Mouse (Mus musculus): ENCODE measurements at regions not wholly inside any gene's neighbourhood (a gene's known extent, or its start where the extent isn't known, plus 50 kb on each side); places are given as distances from the start of the nearest gene placed in this dataset.

DNA sequence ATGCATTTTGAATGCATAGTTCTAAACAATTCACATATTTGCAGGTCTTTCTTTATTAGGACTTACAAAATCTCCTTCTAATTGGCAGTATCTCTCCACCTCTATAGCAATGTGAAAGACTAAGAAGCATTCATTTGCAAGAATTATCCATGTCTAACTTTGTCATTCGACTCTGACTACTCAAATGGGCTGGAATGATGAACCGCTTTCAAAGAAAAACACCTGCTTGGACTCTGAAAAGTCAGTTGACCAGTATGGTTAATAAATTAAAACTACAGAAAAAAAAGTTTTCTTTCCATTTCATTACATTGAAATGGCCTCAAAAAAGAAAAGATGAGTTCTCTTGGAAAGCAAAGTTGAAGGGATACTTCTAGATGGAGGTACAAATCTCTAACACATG lies 331.1 kb upstream of the Grin3a start:
- no peak for DNase-seq (ENCODE audit: low spot score)
- no peaks in the 10 kb centered on the region for H3K9me3 ChIP-seq (replicated peaks; ENCODE audit: control insufficient read depth, low read length)
- WGBS: 86% methylated on average over 2 of the region's 2 CpGs
- no peak for ATAC-seq
- no peaks in the 10 kb centered on the region for H3K36me3 ChIP-seq (ENCODE audit: control insufficient read depth, insufficient read depth, low read length)
- no peak overlapping the region for H3K4me3 ChIP-seq (ENCODE audit: low read depth, low read length)
- no peak overlapping the region for H3K9ac ChIP-seq (ENCODE audit: low read length)
- no peaks in the 10 kb centered on the region for H3K27me3 ChIP-seq (replicated peaks; ENCODE audit: control insufficient read depth, insufficient read depth, low read length)
- H3K4me1 ChIP-seq (ENCODE audit: control insufficient read depth, insufficient read depth, low read length): no peaks in the 10 kb centered on the region
- no peak overlapping the region for H3K27ac ChIP-seq (ENCODE audit: low read depth, low read length)
- H3K4me2 ChIP-seq (ENCODE audit: low read length): no peak overlapping the region

DNA sequence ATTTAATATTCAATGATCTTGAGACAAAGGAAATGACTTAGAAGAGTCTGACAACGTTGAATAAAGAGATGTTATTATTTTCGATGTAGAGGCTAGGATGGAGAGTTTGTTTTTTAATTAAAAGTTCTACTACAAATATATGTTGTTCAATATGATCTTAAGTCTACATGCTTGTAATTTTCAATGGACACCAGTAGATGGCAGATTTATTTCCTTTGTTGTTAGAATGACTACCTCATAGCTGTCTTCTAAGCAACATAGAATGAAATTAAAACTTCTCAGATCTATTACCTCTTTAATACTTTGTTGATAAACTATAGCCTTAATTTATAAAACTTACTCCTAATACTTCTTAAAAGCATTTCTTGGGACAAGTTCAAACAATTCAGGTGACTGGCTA lies 315.3 kb upstream of the Grin3a start:
- no peak overlapping the region for H3K4me3 ChIP-seq (ENCODE audit: low read depth, low read length)
- H3K36me3 ChIP-seq (ENCODE audit: control insufficient read depth, insufficient read depth, low read length): no peaks in the 10 kb centered on the region
- no peaks in the 10 kb centered on the region for H3K27me3 ChIP-seq (replicated peaks; ENCODE audit: control insufficient read depth, insufficient read depth, low read length)
- no peak overlapping the region for H3K27ac ChIP-seq (ENCODE audit: low read depth, low read length)
- DNase-seq (ENCODE audit: low spot score) (peak; percentile 45), ATAC-seq (no peak)
- no peak overlapping the region for H3K4me2 ChIP-seq (ENCODE audit: low read length)
- no peak overlapping the region for H3K9ac ChIP-seq (ENCODE audit: low read length)
- H3K9me3 ChIP-seq (replicated peaks; ENCODE audit: control insufficient read depth, low read length): no peaks in the 10 kb centered on the region
- 69% methylated on average over 2 of the region's 2 CpGs for WGBS
- no peaks in the 10 kb centered on the region for H3K4me1 ChIP-seq (ENCODE audit: control insufficient read depth, insufficient read depth, low read length)

DNA sequence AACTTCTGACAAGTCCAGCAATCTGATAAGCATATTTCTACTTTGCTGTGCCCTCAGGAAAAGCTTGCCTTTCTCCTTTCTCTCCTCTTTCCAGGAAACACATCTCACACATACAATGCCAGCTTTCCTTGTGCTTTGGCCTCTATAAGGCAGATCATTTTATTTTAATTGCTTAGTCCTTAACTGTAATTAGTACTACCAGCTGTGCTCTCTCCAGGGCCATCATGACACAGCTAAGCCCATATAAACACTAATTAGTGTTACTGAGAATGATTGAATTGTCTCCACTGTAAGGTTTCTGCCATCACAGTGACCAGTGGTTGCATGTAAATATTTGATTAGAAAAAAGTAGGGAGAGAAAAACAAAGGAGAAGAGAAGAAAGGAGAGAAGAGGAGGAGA lies 300.4 kb upstream of the Grin3a start:
- H3K4me3 ChIP-seq (ENCODE audit: low read depth, low read length): no peak overlapping the region
- no peak overlapping the region for H3K4me2 ChIP-seq (ENCODE audit: low read length)
- peak; percentile 16 for DNase-seq (ENCODE audit: low spot score)
- no peak overlapping the region for H3K27ac ChIP-seq (ENCODE audit: low read depth, low read length)
- H3K4me1 ChIP-seq (ENCODE audit: control insufficient read depth, insufficient read depth, low read length): no peaks in the 10 kb centered on the region
- no peaks in the 10 kb centered on the region for H3K36me3 ChIP-seq (ENCODE audit: control insufficient read depth, insufficient read depth, low read length)
- H3K9me3 ChIP-seq (replicated peaks; ENCODE audit: control insufficient read depth, low read length): no peaks in the 10 kb centered on the region
- ATAC-seq: 0 out of 2 replicates have a peak, but pooled peaks have one; percentile 20
- no peak overlapping the region for H3K9ac ChIP-seq (ENCODE audit: low read length)
- H3K27me3 ChIP-seq (replicated peaks; ENCODE audit: control insufficient read depth, insufficient read depth, low read length): no peaks in the 10 kb centered on the region

DNA sequence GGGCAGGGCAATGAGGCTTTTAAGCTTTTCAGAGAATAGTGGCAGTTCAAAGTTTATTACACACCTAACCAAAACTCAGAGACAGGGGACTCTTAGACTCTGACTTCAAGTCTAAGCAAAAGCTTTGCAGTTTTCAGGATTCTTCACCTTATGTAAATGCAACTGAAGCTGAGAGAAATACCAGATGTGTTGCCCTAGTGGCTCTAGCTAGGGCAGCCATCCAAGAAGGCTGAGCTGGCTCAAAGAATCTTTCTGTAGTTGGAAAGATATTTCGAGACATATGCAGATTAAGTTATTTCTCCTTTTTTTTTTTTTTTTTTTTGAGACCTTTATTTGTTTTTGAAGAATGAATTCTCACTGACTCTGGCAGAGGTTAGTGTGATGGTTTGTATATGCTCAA lies 284.7 kb upstream of the Grin3a start:
- WGBS: 65% methylated on average over 1 of the region's 1 CpGs
- no peak overlapping the region for H3K4me2 ChIP-seq (ENCODE audit: low read length)
- H3K36me3 ChIP-seq (ENCODE audit: control insufficient read depth, insufficient read depth, low read length): no peaks in the 10 kb centered on the region
- DNase-seq (ENCODE audit: low spot score) (no peak), ATAC-seq (no peak)
- no peaks in the 10 kb centered on the region for H3K4me1 ChIP-seq (ENCODE audit: control insufficient read depth, insufficient read depth, low read length)
- no peaks in the 10 kb centered on the region for H3K9me3 ChIP-seq (replicated peaks; ENCODE audit: control insufficient read depth, low read length)
- no peak overlapping the region for H3K27ac ChIP-seq (ENCODE audit: low read depth, low read length)
- H3K27me3 ChIP-seq (replicated peaks; ENCODE audit: control insufficient read depth, insufficient read depth, low read length): no peaks in the 10 kb centered on the region
- H3K9ac ChIP-seq (ENCODE audit: low read length): no peak overlapping the region
- H3K4me3 ChIP-seq (ENCODE audit: low read depth, low read length): no peak overlapping the region

- Histone ChIP-seq H3K9me3 (replicated peaks; ENCODE audit: control insufficient read depth, low read length) (no peaks in the 10 kb centered on the region), H3K9ac (ENCODE audit: low read length) (no peak overlapping the region), H3K4me2 (ENCODE audit: low read length) (no peak overlapping the region), H3K4me3 (ENCODE audit: low read depth, low read length) (no peak overlapping the region), H3K4me1 (ENCODE audit: control insufficient read depth, insufficient read depth, low read length) (no peaks in the 10 kb centered on the region), H3K36me3 (ENCODE audit: control insufficient read depth, insufficient read depth, low read length) (no peaks in the 10 kb centered on the region), H3K27ac (ENCODE audit: low read depth, low read length) (no peak overlapping the region), H3K27me3 (replicated peaks; ENCODE audit: control insufficient read depth, insufficient read depth, low read length) (no peaks in the 10 kb centered on the region)
- ATAC-seq: no peak
- 71% methylated on average over 1 of the region's 1 CpGs for WGBS
- no peak for DNase-seq (ENCODE audit: low spot score)
Measured at GRCm38 (mm10) chr4:50106557-50106956, 261.0 kb upstream of the Grin3a start.

GRCm38 (mm10) chr4:50087860-50088259 lies 242.3 kb upstream of the Grin3a start:
- no peaks in the 10 kb centered on the region for H3K36me3 ChIP-seq (ENCODE audit: control insufficient read depth, insufficient read depth, low read length)
- H3K4me3 ChIP-seq (ENCODE audit: low read depth, low read length): no peak overlapping the region
- DNase-seq (ENCODE audit: low spot score) (no peak), ATAC-seq (no peak)
- no peak overlapping the region for H3K9ac ChIP-seq (ENCODE audit: low read length)
- no peak overlapping the region for H3K27ac ChIP-seq (ENCODE audit: low read depth, low read length)
- H3K4me2 ChIP-seq (ENCODE audit: low read length): no peak overlapping the region
- no peaks in the 10 kb centered on the region for H3K27me3 ChIP-seq (replicated peaks; ENCODE audit: control insufficient read depth, insufficient read depth, low read length)
- H3K9me3 ChIP-seq (replicated peaks; ENCODE audit: control insufficient read depth, low read length): no peaks in the 10 kb centered on the region
- H3K4me1 ChIP-seq (ENCODE audit: control insufficient read depth, insufficient read depth, low read length): no peaks in the 10 kb centered on the region

- ATAC-seq: no peak
- H3K36me3 ChIP-seq (ENCODE audit: control insufficient read depth, insufficient read depth, low read length): no peaks in the 10 kb centered on the region
- H3K27ac ChIP-seq (ENCODE audit: low read depth, low read length): no peak overlapping the region
- no peak overlapping the region for H3K4me3 ChIP-seq (ENCODE audit: low read depth, low read length)
- no peaks in the 10 kb centered on the region for H3K27me3 ChIP-seq (replicated peaks; ENCODE audit: control insufficient read depth, insufficient read depth, low read length)
- DNase-seq (ENCODE audit: low spot score): no peak
- H3K9ac ChIP-seq (ENCODE audit: low read length): no peak overlapping the region
- H3K9me3 ChIP-seq (replicated peaks; ENCODE audit: control insufficient read depth, low read length): no peaks in the 10 kb centered on the region
- 76% methylated on average over 2 of the region's 2 CpGs for WGBS
- no peaks in the 10 kb centered on the region for H3K4me1 ChIP-seq (ENCODE audit: control insufficient read depth, insufficient read depth, low read length)
- no peak overlapping the region for H3K4me2 ChIP-seq (ENCODE audit: low read length)
Measured at GRCm38 (mm10) chr4:50086676-50087075, 241.1 kb upstream of the Grin3a start.

- H3K36me3 ChIP-seq (ENCODE audit: control insufficient read depth, insufficient read depth, low read length): no peaks in the 10 kb centered on the region
- 39% methylated on average over 2 of the region's 2 CpGs for WGBS
- H3K4me1 ChIP-seq (ENCODE audit: control insufficient read depth, insufficient read depth, low read length): no peaks in the 10 kb centered on the region
- H3K4me2 ChIP-seq (ENCODE audit: low read length): no peak overlapping the region
- ATAC-seq (no peak), DNase-seq (ENCODE audit: low spot score) (no peak)
- no peaks in the 10 kb centered on the region for H3K27me3 ChIP-seq (replicated peaks; ENCODE audit: control insufficient read depth, insufficient read depth, low read length)
- no peak overlapping the region for H3K27ac ChIP-seq (ENCODE audit: low read depth, low read length)
- H3K9ac ChIP-seq (ENCODE audit: low read length): no peak overlapping the region
- H3K9me3 ChIP-seq (replicated peaks; ENCODE audit: control insufficient read depth, low read length): no peaks in the 10 kb centered on the region
- H3K4me3 ChIP-seq (ENCODE audit: low read depth, low read length): no peak overlapping the region
Measured at GRCm38 (mm10) chr4:50055519-50055918, 210.0 kb upstream of the Grin3a start.

DNA sequence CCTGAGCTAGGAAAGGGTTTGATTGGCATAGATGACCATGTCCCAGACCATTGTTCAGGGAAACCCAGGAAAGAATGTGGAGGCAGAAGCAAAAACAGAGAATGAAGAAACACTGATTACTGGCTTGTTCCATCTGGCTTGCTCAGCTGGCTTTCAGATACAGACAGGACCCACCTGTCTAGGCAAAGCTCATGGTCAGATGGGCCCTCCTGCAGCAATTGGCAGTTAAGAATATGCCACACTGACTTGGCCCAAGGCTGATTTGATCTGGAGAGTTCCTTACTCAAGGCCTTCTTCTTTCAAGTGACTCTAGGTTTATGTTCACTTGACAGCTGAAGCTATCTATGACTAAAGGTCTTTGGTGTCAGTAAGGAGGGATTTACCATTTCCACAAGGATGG lies 195.9 kb upstream of the Grin3a start:
- Histone ChIP-seq H3K27ac (ENCODE audit: low read depth, low read length) (no peak overlapping the region), H3K4me3 (ENCODE audit: low read depth, low read length) (no peak overlapping the region), H3K9me3 (replicated peaks; ENCODE audit: control insufficient read depth, low read length) (no peaks in the 10 kb centered on the region), H3K9ac (ENCODE audit: low read length) (no peak overlapping the region), H3K36me3 (ENCODE audit: control insufficient read depth, insufficient read depth, low read length) (no peaks in the 10 kb centered on the region), H3K27me3 (replicated peaks; ENCODE audit: control insufficient read depth, insufficient read depth, low read length) (no peaks in the 10 kb centered on the region), H3K4me1 (ENCODE audit: control insufficient read depth, insufficient read depth, low read length) (no peaks in the 10 kb centered on the region), H3K4me2 (ENCODE audit: low read length) (no peak overlapping the region)
- DNase-seq (ENCODE audit: low spot score) (no peak), ATAC-seq (no peak)

DNA sequence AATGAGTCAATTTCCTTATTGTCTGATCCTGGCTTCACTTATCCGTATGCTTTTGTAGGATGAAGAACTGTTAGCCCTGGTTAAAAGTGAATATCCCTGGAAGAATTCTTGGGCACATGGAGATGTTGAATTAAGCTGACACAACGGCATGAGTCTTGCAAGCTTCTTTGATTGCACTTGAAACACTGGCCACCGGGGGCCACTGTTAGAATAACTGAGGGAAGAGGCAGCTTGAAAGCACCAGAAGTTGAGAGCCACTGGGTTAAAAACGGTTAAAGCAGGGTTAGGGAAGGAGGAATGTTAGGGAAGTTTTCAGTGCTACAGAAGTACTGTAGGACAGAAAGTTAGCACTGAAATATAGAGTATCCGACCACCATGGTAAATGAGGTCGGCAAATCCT lies 190.5 kb upstream of the Grin3a start:
- no peak for ATAC-seq
- 68% methylated on average over 6 of the region's 6 CpGs for WGBS
- no peaks in the 10 kb centered on the region for H3K4me1 ChIP-seq (ENCODE audit: control insufficient read depth, insufficient read depth, low read length)
- no peaks in the 10 kb centered on the region for H3K36me3 ChIP-seq (ENCODE audit: control insufficient read depth, insufficient read depth, low read length)
- H3K4me3 ChIP-seq (ENCODE audit: low read depth, low read length): no peak overlapping the region
- H3K27me3 ChIP-seq (replicated peaks; ENCODE audit: control insufficient read depth, insufficient read depth, low read length): no peaks in the 10 kb centered on the region
- no peak overlapping the region for H3K9ac ChIP-seq (ENCODE audit: low read length)
- no peak overlapping the region for H3K4me2 ChIP-seq (ENCODE audit: low read length)
- H3K9me3 ChIP-seq (replicated peaks; ENCODE audit: control insufficient read depth, low read length): no peaks in the 10 kb centered on the region
- no peak overlapping the region for H3K27ac ChIP-seq (ENCODE audit: low read depth, low read length)
- peak; percentile 7 for DNase-seq (ENCODE audit: low spot score)
